Mouse (Mus musculus) CD4-positive helper T cell, adult 2 months (primary cell): ENCODE measurements around the gene Itgam.

Source experiments
- DNase-seq: peaks from one replicate; pipeline ENCODE4 v3.0.0-alpha.2; 2012; ENCODE audit warnings: low read depth, missing footprints, low spot score

The Itgam gene

GRCm38 (mm10) chr7:128056917-128057444, 5.5 kb upstream of the Itgam start:
- DNase-seq = no peak

- DNase-seq = no peak
Observed at GRCm38 (mm10) chr7:128057860-128058259, 4.6 kb upstream of the Itgam start.

GRCm38 (mm10) chr7:128058576-128058975, 3.9 kb upstream of the Itgam start:
- DNase-seq = no peak

GRCm38 (mm10) chr7:128059091-128059490, 3.3 kb upstream of the Itgam start:
- no peak for DNase-seq

- DNase-seq = no peak
Observed at GRCm38 (mm10) chr7:128063211-128063781, 856 bp downstream of the Itgam start.

GRCm38 (mm10) chr7:128065547-128065946, 3.1 kb downstream of the Itgam start:
- no peak for DNase-seq

- DNase-seq = no peak
Observed at GRCm38 (mm10) chr7:128067847-128068246, 5.4 kb downstream of the Itgam start.

- no peak for DNase-seq
Observed at GRCm38 (mm10) chr7:128069844-128070243, 7.4 kb downstream of the Itgam start.

GRCm38 (mm10) chr7:128071816-128072215, 9.4 kb downstream of the Itgam start:
- no peak for DNase-seq

- peak; percentile 56 for DNase-seq
Observed at GRCm38 (mm10) chr7:128080012-128080411, 17.6 kb downstream of the Itgam start.

GRCm38 (mm10) chr7:128089141-128089540, 26.7 kb downstream of the Itgam start:
- no peak for DNase-seq

- peak; percentile 36 for DNase-seq
Observed at GRCm38 (mm10) chr7:128098135-128098534, 35.7 kb downstream of the Itgam start.

- DNase-seq = no peak
Observed at GRCm38 (mm10) chr7:128100742-128101357, 38.4 kb downstream of the Itgam start.

- DNase-seq = peak; percentile 76
Observed at GRCm38 (mm10) chr7:128105246-128105645, 42.8 kb downstream of the Itgam start.

GRCm38 (mm10) chr7:128107462-128107861, 45.0 kb downstream of the Itgam start:
- no peak for DNase-seq

GRCm38 (mm10) chr7:128110314-128110713, 47.9 kb downstream of the Itgam start:
- no peak for DNase-seq

- no peak for DNase-seq
Observed at GRCm38 (mm10) chr7:128112131-128112530, 49.7 kb downstream of the Itgam start.

- DNase-seq = no peak
Observed at GRCm38 (mm10) chr7:128114371-128115105, 52.1 kb downstream of the Itgam start.

- DNase-seq = peak; percentile 64
Observed at GRCm38 (mm10) chr7:128115211-128115958, 52.9 kb downstream of the Itgam start.

- no peak for DNase-seq
Observed at GRCm38 (mm10) chr7:128116396-128116795, 54.0 kb downstream of the Itgam start.

GRCm38 (mm10) chr7:128119726-128120490, 57.5 kb downstream of the Itgam start:
- peak; percentile 77 for DNase-seq
